Mouse (Mus musculus) MEL (cell line): Measurements from ENCODE around the gene Ranbp2. TPM values are rescaled to one million over a fixed set of nuclear protein-coding genes. Genes with fewer than 3 reads are reported as not detected.

Experiments
- DNase-seq: peaks from one replicate; pipeline ENCODE4 v3.0.0; 2011; ENCODE audit warnings: low read depth, low spot score
- H3K27ac ChIP-seq: 2 replicates; pipeline ENCODE4 v1.5.1; 2012; ENCODE audit warnings: low read depth, mild to moderate bottlenecking, control low read depth, low read length, moderate library complexity; ENCODE audit not compliant: control insufficient read depth
- H3K27me3 ChIP-seq, 2 experiments: fragments of 150-350 bp in 1 of 2; sonication (generic) in 1 of 2; 2 replicates each; pipeline ENCODE4 v1.6.1; 2012; ENCODE audit warnings: low read length in 2 of 2, mild to moderate bottlenecking in 2 of 2, improper control_type of control experiment in 1 of 2, moderate library complexity in 1 of 2; ENCODE audit not compliant: insufficient read depth in 2 of 2, control insufficient read depth in 1 of 2
- H3K36me3 ChIP-seq, 2 experiments: 2 replicates each; pipeline ENCODE4 v1.6.1; 2012 to 2014; ENCODE audit warnings: low read length in 2 of 2, improper control_type of control experiment in 1 of 2, inconsistent platforms in 1 of 2, mild to moderate bottlenecking in 1 of 2; ENCODE audit not compliant: insufficient read depth in 2 of 2, control insufficient read depth in 1 of 2
- H3K4me1 ChIP-seq, 2 experiments: fragments of 150-350 bp in 1 of 2; sonication (generic) in 1 of 2; 2 replicates each; pipeline ENCODE4 v1.6.1; 2012; ENCODE audit warnings: low read length in 2 of 2, improper control_type of control experiment in 1 of 2, mild to moderate bottlenecking in 1 of 2; ENCODE audit not compliant: insufficient read depth in 2 of 2, control insufficient read depth in 1 of 2
- H3K4me3 ChIP-seq, 2 experiments: fragments of 150-350 bp in 1 of 2; sonication (generic) in 1 of 2; 2 replicates each; pipeline ENCODE4 v1.5.1; 2012; ENCODE audit warnings: low read depth in 2 of 2, low read length in 2 of 2, mild to moderate bottlenecking in 2 of 2, moderate library complexity in 2 of 2, control low read depth in 1 of 2, improper control_type of control experiment in 1 of 2; ENCODE audit not compliant: control insufficient read depth in 1 of 2, insufficient read depth in 1 of 2
- H3K79me2 ChIP-seq: 2 replicates; pipeline ENCODE4 v1.6.1; 2012; ENCODE audit warnings: mild to moderate bottlenecking, low read length, moderate library complexity; ENCODE audit not compliant: control insufficient read depth, poor library complexity, insufficient read depth
- H3K9ac ChIP-seq: 2 replicates; pipeline ENCODE4 v1.6.1; 2012; ENCODE audit warnings: low read depth, mild to moderate bottlenecking, control low read depth, low read length, moderate library complexity; ENCODE audit not compliant: control insufficient read depth, poor library complexity, severe bottlenecking
- H3K9me3 ChIP-seq: fragments of 150-350 bp; sonication (generic); replicated peaks from 2 replicates; pipeline ENCODE4 v1.6.1; 2012; ENCODE audit warnings: mild to moderate bottlenecking, low read length, improper control_type of control experiment, moderate library complexity; ENCODE audit not compliant: insufficient read depth
- BHLHE40 ChIP-seq: IDR thresholded peaks from 2 replicates; pipeline ENCODE4 v1.6.1; 2012; ENCODE audit warnings: low read depth, mild to moderate bottlenecking, inconsistent platforms, low read length, improper control_type of control experiment, borderline replicate concordance
- CHD2 ChIP-seq: IDR thresholded peaks from 2 replicates; pipeline ENCODE4 v1.6.1; 2011; ENCODE audit warnings: low read length, improper control_type of control experiment
- CTCF ChIP-seq, 3 experiments: IDR thresholded peaks in 2 of 3; conservative IDR thresholded peaks in 1 of 3; 2 replicates each; pipeline ENCODE4 v1.5.1; 2011 to 2012; ENCODE audit warnings: low read length in 3 of 3, low read depth in 2 of 3, mild to moderate bottlenecking in 2 of 3, improper control_type of control experiment in 1 of 3, inconsistent platforms in 1 of 3, mixed read lengths in 1 of 3, moderate library complexity in 1 of 3; ENCODE audit not compliant: control insufficient read depth in 1 of 3, insufficient read depth in 1 of 3, poor library complexity in 1 of 3, severe bottlenecking in 1 of 3
- E2F4 ChIP-seq: IDR thresholded peaks from 2 replicates; pipeline ENCODE4 v1.6.1; 2011; ENCODE audit warnings: low read depth, low read length, improper control_type of control experiment, borderline replicate concordance
- EP300 ChIP-seq, 2 experiments: IDR thresholded peaks; 2 replicates each; pipeline ENCODE4 v1.6.1; 2011; ENCODE audit warnings: improper control_type of control experiment in 2 of 2, low read length in 2 of 2, low read depth in 1 of 2, mild to moderate bottlenecking in 1 of 2
- ETS1 ChIP-seq: IDR thresholded peaks from 2 replicates; pipeline ENCODE4 v1.6.1; 2012; ENCODE audit warnings: low read depth, mild to moderate bottlenecking, inconsistent platforms, low read length, improper control_type of control experiment, moderate library complexity
- GABPA ChIP-seq: IDR thresholded peaks from 2 replicates; pipeline ENCODE4 v1.6.1; 2012; ENCODE audit warnings: low read depth, mild to moderate bottlenecking, inconsistent platforms, low read length, improper control_type of control experiment, moderate library complexity
- GATA1 ChIP-seq: IDR thresholded peaks from 2 replicates; pipeline ENCODE4 v1.6.1; 2011; ENCODE audit warnings: low read depth, low read length, improper control_type of control experiment
- JUND ChIP-seq: IDR thresholded peaks from 2 replicates; pipeline ENCODE4 v1.6.1; 2011; ENCODE audit warnings: low read depth, mild to moderate bottlenecking, improper control_type of control experiment, low read length
- KAT2A ChIP-seq: conservative IDR thresholded peaks from 2 replicates; pipeline ENCODE4 v1.6.1; 2012; ENCODE audit warnings: low read depth, low read length, improper control_type of control experiment, inconsistent platforms
- MAFK ChIP-seq: IDR thresholded peaks from 2 replicates; pipeline ENCODE4 v1.6.1; 2011; ENCODE audit warnings: low read depth, mild to moderate bottlenecking, low read length, improper control_type of control experiment, borderline replicate concordance
- MAX ChIP-seq: IDR thresholded peaks from 2 replicates; pipeline ENCODE4 v1.6.1; 2011; ENCODE audit warnings: low read length, improper control_type of control experiment
- MAZ ChIP-seq: IDR thresholded peaks from 2 replicates; pipeline ENCODE4 v1.6.1; 2012; ENCODE audit warnings: low read depth, mild to moderate bottlenecking, inconsistent platforms, low read length, improper control_type of control experiment
- MEF2A ChIP-seq: IDR thresholded peaks from 2 replicates; pipeline ENCODE4 v1.6.1; 2014; ENCODE audit warnings: low read depth, mild to moderate bottlenecking, inconsistent platforms, low read length, improper control_type of control experiment; ENCODE audit not compliant: poor library complexity, insufficient replicate concordance, severe bottlenecking; ENCODE audit errors: extremely low read depth
- MYB ChIP-seq: IDR thresholded peaks from 2 replicates; pipeline ENCODE4 v1.6.1; 2011; ENCODE audit warnings: mild to moderate bottlenecking, low read depth, low read length, improper control_type of control experiment
- NELFE ChIP-seq: IDR thresholded peaks from 2 replicates; pipeline ENCODE4 v1.6.1; 2011; ENCODE audit warnings: low read depth, low read length, improper control_type of control experiment
- NRF1 ChIP-seq: IDR thresholded peaks from 2 replicates; pipeline ENCODE4 v1.6.1; 2014; ENCODE audit warnings: low read depth, mild to moderate bottlenecking, inconsistent platforms, low read length, improper control_type of control experiment, moderate library complexity; ENCODE audit not compliant: poor library complexity, insufficient read depth, severe bottlenecking
- POLR2A ChIP-seq, 2 experiments: IDR thresholded peaks; 2 replicates each; pipeline ENCODE4 v1.6.1; 2011 to 2012; ENCODE audit warnings: low read length in 2 of 2, mild to moderate bottlenecking in 2 of 2, control low read depth in 1 of 2, improper control_type of control experiment in 1 of 2, low read depth in 1 of 2, moderate library complexity in 1 of 2; ENCODE audit not compliant: control insufficient read depth in 1 of 2, insufficient read depth in 1 of 2, poor library complexity in 1 of 2
- POLR2AphosphoS2 ChIP-seq: IDR thresholded peaks from 2 replicates; pipeline ENCODE4 v1.6.1; 2011; ENCODE audit warnings: low read length, improper control_type of control experiment
- POLR2AphosphoS5 ChIP-seq: IDR thresholded peaks from 2 replicates; pipeline ENCODE4 v1.6.1; 2012; ENCODE audit warnings: low read depth, borderline replicate concordance, mild to moderate bottlenecking, inconsistent platforms, low read length, moderate library complexity, mixed read lengths
- RAD21 ChIP-seq: IDR thresholded peaks from 2 replicates; pipeline ENCODE4 v1.6.1; 2011; ENCODE audit warnings: mild to moderate bottlenecking, low read depth, low read length, improper control_type of control experiment
- RCOR1 ChIP-seq: IDR thresholded peaks from 2 replicates; pipeline ENCODE4 v1.6.1; 2012; ENCODE audit warnings: low read depth, mild to moderate bottlenecking, inconsistent platforms, low read length, improper control_type of control experiment
- SMC3 ChIP-seq: IDR thresholded peaks from 2 replicates; pipeline ENCODE4 v1.6.1; 2011; ENCODE audit warnings: low read depth, low read length, improper control_type of control experiment
- TAL1 ChIP-seq: IDR thresholded peaks from 2 replicates; pipeline ENCODE4 v1.6.1; 2012; ENCODE audit warnings: mild to moderate bottlenecking, inconsistent platforms, low read length, moderate library complexity, mixed read lengths
- TBP ChIP-seq: IDR thresholded peaks from 2 replicates; pipeline ENCODE4 v1.8.0; 2011; ENCODE audit warnings: low read depth, low read length, improper control_type of control experiment
- TCF12 ChIP-seq: IDR thresholded peaks from 2 replicates; pipeline ENCODE4 v1.6.1; 2014; ENCODE audit warnings: low read depth, mild to moderate bottlenecking, inconsistent platforms, low read length, improper control_type of control experiment, moderate library complexity
- UBTF ChIP-seq: IDR thresholded peaks from 2 replicates; pipeline ENCODE4 v1.6.1; 2012; ENCODE audit warnings: low read depth, mild to moderate bottlenecking, inconsistent platforms, low read length, improper control_type of control experiment, moderate library complexity, borderline replicate concordance; ENCODE audit not compliant: insufficient read depth
- USF1 ChIP-seq: IDR thresholded peaks from 2 replicates; pipeline ENCODE4 v1.6.1; 2014; ENCODE audit warnings: low read depth, mild to moderate bottlenecking, inconsistent platforms, low read length, improper control_type of control experiment, moderate library complexity
- USF2 ChIP-seq, 2 experiments: IDR thresholded peaks; 2 replicates each; pipeline ENCODE4 v1.6.1; 2011 to 2012; ENCODE audit warnings: improper control_type of control experiment in 2 of 2, low read length in 2 of 2, borderline replicate concordance in 1 of 2, inconsistent platforms in 1 of 2, low read depth in 1 of 2, mild to moderate bottlenecking in 1 of 2; ENCODE audit not compliant: insufficient read depth in 1 of 2
- ZC3H11A ChIP-seq: IDR thresholded peaks from 2 replicates; pipeline ENCODE4 v1.6.1; 2012; ENCODE audit warnings: low read depth, mild to moderate bottlenecking, inconsistent platforms, low read length, improper control_type of control experiment
- ZKSCAN1 ChIP-seq: IDR thresholded peaks from 2 replicates; pipeline ENCODE4 v1.6.1; 2012; ENCODE audit warnings: low read depth, mild to moderate bottlenecking, inconsistent platforms, low read length, improper control_type of control experiment, moderate library complexity
- ZMIZ1 ChIP-seq: IDR thresholded peaks from 2 replicates; pipeline ENCODE4 v1.6.1; 2012; ENCODE audit warnings: low read depth, mild to moderate bottlenecking, inconsistent platforms, low read length, improper control_type of control experiment, moderate library complexity
- ZNF384 ChIP-seq: IDR thresholded peaks from 2 replicates; pipeline ENCODE4 v1.6.1; 2012; ENCODE audit warnings: low read depth, mild to moderate bottlenecking, inconsistent platforms, low read length, improper control_type of control experiment
- polyA plus RNA-seq, 2 experiments: library from polyadenylated mRNA; stranded (reverse) in 1 of 2; unstranded in 1 of 2; fragments of >175 nt in 1 of 2; fragments of >200 nt in 1 of 2; gene quantifications; 2 replicates each; pipeline versions ENCODE4 v1.2.1 to v1.2.4; 2012; ENCODE audit warnings: low replicate concordance in 2 of 2, low read depth in 1 of 2; ENCODE audit not compliant: insufficient read length in 2 of 2, insufficient read depth in 1 of 2, missing spikeins in 1 of 2
- total RNA-seq: library from RNA; depleted of rRNA; stranded (reverse); fragments of 300-350 nt; gene quantifications from 2 replicates; pipeline ENCODE4 v1.2.3, GENCODE M21; 2012; rRNA removed

The Ranbp2 gene
- total RNA-seq (73.5 and 82.4 TPM in 2 replicates), polyA plus RNA-seq (100 to 1,000 TPM in 1 of 2 experiments, 10 to 100 TPM in 1; 52.3 to 114 TPM)

DNA sequence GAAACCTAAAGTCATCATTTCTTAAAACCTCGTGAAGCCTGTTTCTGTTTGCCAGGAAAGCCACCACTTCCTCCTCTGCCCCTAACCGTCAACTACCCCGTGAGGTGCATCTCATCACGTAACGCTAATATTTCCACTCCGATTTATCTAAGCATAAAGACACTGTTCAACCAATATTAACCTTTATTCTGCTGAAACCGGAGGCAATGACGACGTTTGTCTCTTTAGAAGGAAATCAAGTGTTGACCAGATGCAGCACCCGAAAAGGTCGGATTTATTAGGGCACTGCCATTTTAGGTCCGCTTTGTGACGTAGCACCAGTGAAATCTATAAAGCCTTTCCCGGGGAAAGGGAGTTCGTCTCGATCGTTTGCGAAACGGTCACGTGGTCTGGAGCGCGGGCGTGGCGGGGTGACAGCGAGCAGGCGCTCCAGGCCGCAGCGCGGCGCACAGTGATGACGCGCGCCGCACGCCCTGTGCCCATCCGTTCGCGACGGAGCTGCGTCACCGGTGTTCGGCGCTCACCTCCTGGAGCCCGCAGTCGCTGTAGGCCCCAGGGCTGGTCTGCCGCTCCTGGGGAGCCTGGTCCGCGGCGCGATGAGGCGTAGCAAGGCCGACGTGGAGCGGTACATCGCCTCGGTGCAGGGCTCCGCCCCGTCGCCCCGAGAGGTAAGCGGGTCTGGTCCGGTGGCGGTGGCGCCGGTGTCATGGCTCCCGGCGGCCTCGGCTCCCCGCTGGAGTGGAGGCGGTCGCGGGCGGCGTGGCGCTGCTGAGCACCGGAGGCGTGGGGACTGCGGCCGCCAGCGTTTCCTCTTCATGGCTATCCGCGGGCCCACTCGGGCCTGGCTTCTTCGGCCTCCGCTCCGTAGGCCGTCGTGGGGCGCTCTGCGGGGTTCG lies at the start of gene Ranbp2:
TSS of gene Ranbp2 (plus strand) at position 537 of the 896 bp plus-strand sequence.
- Histone ChIP-seq H3K4me3 (peak within 1 kb of the TSS; percentile 96 to 98), H3K27me3 (no peaks in the 10 kb centered on the region), H3K9ac (peak within 1 kb of the TSS; percentile 97), H3K27ac (peak within 1 kb of the TSS; percentile 100), H3K36me3 (peaks cover 2 to 32% of the 10 kb centered on the region in 2 experiments), H3K9me3 (no peaks in the 10 kb centered on the region), H3K4me1 (peaks cover 11 to 24% of the 10 kb centered on the region in 2 experiments), H3K79me2 (peaks cover 41% of the 10 kb centered on the region)
- DNase-seq: peak; percentile 99
- no peak; the same call in 1 of the 2 replicates for TF ChIP-seq ZC3H11A
- TF ChIP-seq E2F4: peak; percentile 92
- TF ChIP-seq ETS1: peak; percentile 79
- TF ChIP-seq BHLHE40: peak; percentile 28; the same call in 1 of the 2 replicates
- TF ChIP-seq KAT2A: peak; percentile 82
- no peak for TF ChIP-seq CHD2
- no peak for TF ChIP-seq RAD21
- TF ChIP-seq GATA1: no peak
- peak; percentile 83 for TF ChIP-seq MYB
- TF ChIP-seq TBP: peak; percentile 91
- TF ChIP-seq SMC3: no peak
- peak; percentile 50 for TF ChIP-seq TCF12
- peak; percentile 98 for TF ChIP-seq USF1
- TF ChIP-seq USF2 (IDR thresholded peaks at IDR 0.05; ENCODE audit: borderline replicate concordance in 1 of 2, insufficient read depth in 1 of 2, low read depth in 1 of 2, low read length in 2 of 2): peak; percentile 66 to 90; a peak in 3 of 4 replicates
- 0 out of 2 replicates have a peak, but pooled peaks have one; percentile 39 for TF ChIP-seq UBTF
- peak; percentile 62; the same call in 1 of the 2 replicates for TF ChIP-seq GABPA
- TF ChIP-seq MAFK: 0 out of 2 replicates have a peak, but pooled peaks have one; percentile 30
- TF ChIP-seq CTCF (IDR thresholded peaks at IDR 0.05 in 2 of 3, conservative IDR thresholded peaks at IDR 0.05 in 1 of 3; ENCODE audit: control insufficient read depth in 1 of 3, insufficient read depth in 1 of 3, low read depth in 2 of 3, low read length in 3 of 3, poor library complexity in 1 of 3, severe bottlenecking in 1 of 3): peak in 1 of 3 experiments; percentile 7; a peak in 1 of 6 replicates
- TF ChIP-seq NRF1: peak; percentile 71
- 0 out of 2 replicates have a peak, but pooled peaks have one; percentile 56 for TF ChIP-seq MEF2A
- no peak for TF ChIP-seq ZKSCAN1
- peak; percentile 92 for TF ChIP-seq NELFE
- peak; percentile 15; the same call in 1 of the 2 replicates for TF ChIP-seq ZMIZ1
- TF ChIP-seq MAZ: no peak
- TF ChIP-seq EP300 (IDR thresholded peaks at IDR 0.05; ENCODE audit: low read depth in 1 of 2, low read length in 2 of 2): peak; percentile 7 to 56; a peak in 2 of 4 replicates
- no peak for TF ChIP-seq RCOR1
- peak; percentile 74 to 95 for TF ChIP-seq POLR2A (IDR thresholded peaks at IDR 0.05; ENCODE audit: control insufficient read depth in 1 of 2, insufficient read depth in 1 of 2, low read depth in 1 of 2, low read length in 2 of 2, poor library complexity in 1 of 2)
- TF ChIP-seq POLR2AphosphoS2: peak; percentile 95
- peak; percentile 96 for TF ChIP-seq MAX
- TF ChIP-seq POLR2AphosphoS5: 0 out of 2 replicates have a peak, but pooled peaks have one; percentile 28
- TF ChIP-seq TAL1: no peak
- TF ChIP-seq ZNF384: no peak
- TF ChIP-seq JUND: peak; percentile 13; the same call in 1 of the 2 replicates
